Mouse (Mus musculus) layer of hippocampus, adult 2 months (tissue): ENCODE data around the gene Pou2f2. TPM values are rescaled to one million over a fixed set of nuclear protein-coding genes. Genes with fewer than 3 reads are reported as not detected.
A peak's percentile ranks its signal among the peaks of the same experiment; 100 is the strongest.

Experiments
- DNase-seq, 2 experiments: peaks; one replicate each; pipeline ENCODE4 v3.0.0; 2022; ENCODE audit warnings: low spot score in 2 of 2
- H3K27ac ChIP-seq: fragments of 200-600 bp; 2 replicates; pipeline ENCODE4 v1.8.1; 2022
- H3K4me3 ChIP-seq: fragments of 200-600 bp; 2 replicates; pipeline ENCODE4 v1.8.1; 2022; ENCODE audit warnings: mild to moderate bottlenecking
- CTCF ChIP-seq: fragments of 200-600 bp; conservative IDR thresholded peaks from 2 replicates; pipeline ENCODE4 v1.8.1; 2022; ENCODE audit warnings: antibody characterized with exemption, mild to moderate bottlenecking, moderate library complexity
- total RNA-seq, 2 experiments: library from RNA; stranded (reverse); gene quantifications; 2 replicates each; pipeline ENCODE4 v1.2.3; 2021

The Pou2f2 gene
- total RNA-seq, 2 experiments from 2014 or later: 8.2 to 8.5 TPM

GRCm38 (mm10) chr7:25181814-25182213, 2.3 kb upstream of the Pou2f2 start:
- DNase-seq: no peak

DNA sequence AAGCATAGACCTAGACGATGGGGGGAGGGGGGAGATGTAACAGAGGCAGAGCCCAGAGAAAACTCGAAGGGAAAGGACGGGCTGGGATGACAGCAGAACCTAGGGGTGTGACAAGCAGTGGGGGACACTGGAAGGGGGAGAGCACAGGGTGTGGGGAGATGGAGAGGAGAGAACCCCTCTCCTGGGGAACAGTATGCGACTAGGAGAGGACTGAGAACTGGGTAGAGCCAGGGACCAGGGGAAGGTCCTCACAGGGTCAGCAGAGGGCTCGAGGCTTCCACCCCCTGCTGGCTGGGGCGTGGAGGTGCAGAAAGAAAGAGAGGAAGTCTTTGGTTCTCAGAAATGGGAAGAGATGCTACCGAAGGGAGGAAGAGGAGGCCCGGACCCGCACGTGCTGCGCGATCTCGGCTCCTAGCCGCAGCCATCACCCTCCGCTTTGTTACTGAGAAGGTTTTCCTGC, 1.8 kb upstream of the Pou2f2 start:
- Histone ChIP-seq H3K4me3 (peak overlapping the region; percentile 36; the same call in 1 of the 2 replicates), H3K27ac (no peak overlapping the region)
- peak in 1 of 2 experiments; percentile 35 for DNase-seq
- peak; percentile 83 for TF ChIP-seq CTCF

More at GRCm38 (mm10) chr7:25181814-25182213, 2.3 kb upstream of the Pou2f2 start:
- TF ChIP-seq CTCF: no peak
- Histone ChIP-seq H3K4me3 (peak overlapping the region; percentile 36; the same call in 1 of the 2 replicates), H3K27ac (no peak overlapping the region)

DNA sequence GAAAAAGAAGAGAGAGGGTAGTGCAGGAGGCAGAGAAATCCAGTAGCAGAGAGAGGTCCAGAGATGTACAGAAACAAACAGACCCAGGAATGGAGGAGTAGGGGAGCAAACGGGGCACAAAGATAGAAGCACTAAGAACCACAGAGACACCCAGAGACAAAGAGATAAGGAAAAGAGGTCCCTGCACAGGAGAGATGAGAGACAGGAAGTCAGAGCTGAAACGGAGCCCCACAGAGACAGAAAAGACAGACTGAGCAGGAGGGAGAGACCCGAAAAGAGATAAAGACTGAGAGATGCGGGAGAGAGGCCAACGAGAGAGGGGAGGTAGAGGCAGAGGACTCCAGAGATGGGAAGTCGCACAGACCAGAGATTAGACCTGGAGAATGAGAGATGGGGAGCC, 986 bp upstream of the Pou2f2 start:
- no peak for DNase-seq
- peak overlapping the region; percentile 94; the same call in 1 of the 2 replicates for H3K27ac ChIP-seq
- TF ChIP-seq CTCF: no peak
- H3K4me3 ChIP-seq: no peak overlapping the region

GRCm38 (mm10) chr7:25178787-25179605, 530 bp downstream of the Pou2f2 start:
- Histone ChIP-seq H3K4me3 (peak overlapping the region; percentile 71), H3K27ac (peak overlapping the region; percentile 94)
- TF ChIP-seq CTCF: no peak
- peak in 1 of 2 experiments; percentile 25 for DNase-seq

GRCm38 (mm10) chr7:25178317-25178716, 1.2 kb downstream of the Pou2f2 start:
- peak in 1 of 2 experiments; percentile 21 for DNase-seq
- TF ChIP-seq CTCF: no peak
- peak overlapping the region; percentile 94 for H3K27ac ChIP-seq
- peak overlapping the region; percentile 71 for H3K4me3 ChIP-seq

DNA sequence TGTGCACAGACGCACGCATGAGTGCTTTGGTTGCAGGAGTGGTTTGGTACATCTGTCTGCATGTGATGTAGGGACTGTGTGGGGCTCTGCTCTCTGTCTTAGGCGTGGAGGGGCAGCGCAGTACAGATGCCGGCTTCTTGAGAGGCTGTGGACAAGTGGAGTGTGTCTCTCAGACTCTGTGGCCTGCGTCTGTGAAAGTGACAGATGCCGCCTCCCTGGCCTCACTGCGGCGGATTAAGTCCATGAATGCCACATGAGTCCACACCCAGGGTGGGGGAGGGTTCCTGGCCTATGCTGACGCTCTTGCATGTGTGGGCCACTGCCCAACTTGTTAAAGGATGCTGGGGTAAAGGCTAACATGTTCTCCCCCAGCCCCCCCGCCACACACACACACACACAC, 5.2 kb downstream of the Pou2f2 start:
- TF ChIP-seq CTCF: no peak
- no peak for DNase-seq
- Histone ChIP-seq H3K4me3 (no peak overlapping the region), H3K27ac (no peak overlapping the region)

DNA sequence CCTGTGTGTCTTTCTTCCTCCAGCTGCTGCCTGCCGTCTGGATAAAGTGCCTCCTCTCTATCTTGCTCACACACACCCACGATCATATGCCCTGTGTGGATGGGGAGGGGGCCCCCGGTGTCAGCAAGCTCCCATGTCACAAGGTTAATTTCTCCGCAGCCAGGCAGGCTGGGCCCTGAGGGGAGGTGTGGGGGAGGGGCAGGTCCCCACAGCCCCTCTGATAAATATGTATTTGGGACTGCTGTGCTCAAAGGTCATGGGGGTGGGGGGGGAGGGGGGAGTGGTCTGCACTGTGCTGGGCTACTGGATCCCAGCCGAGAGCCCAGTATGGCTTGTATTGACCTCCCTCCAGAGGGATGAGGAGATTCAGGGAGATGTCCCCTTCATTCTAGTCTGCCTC, 6.9 kb downstream of the Pou2f2 start:
- Histone ChIP-seq H3K4me3 (no peak overlapping the region), H3K27ac (no peak overlapping the region)
- TF ChIP-seq CTCF: no peak
- DNase-seq: no peak

DNA sequence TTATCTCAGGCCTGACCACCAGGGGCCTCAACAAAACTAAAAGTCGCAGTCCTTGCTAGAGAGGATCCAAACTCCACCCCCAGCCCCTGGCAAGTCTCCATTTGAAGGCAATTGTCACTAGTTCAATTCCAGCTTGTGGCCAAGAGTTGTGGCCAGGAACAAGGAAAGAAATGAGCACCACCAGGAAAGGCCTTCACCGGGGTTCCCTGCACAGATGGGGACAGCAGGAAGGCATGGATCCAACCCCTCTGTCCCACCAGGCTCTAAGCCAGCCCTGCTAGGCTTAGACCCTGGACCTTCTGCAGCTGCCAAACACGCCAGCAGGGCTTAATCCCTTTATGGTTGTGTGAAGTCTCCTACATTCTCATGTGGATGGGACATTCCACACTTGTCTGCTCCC, 8.9 kb downstream of the Pou2f2 start:
- TF ChIP-seq CTCF: 0 out of 2 replicates have a peak, but pooled peaks have one; percentile 4
- no peak overlapping the region for H3K4me3 ChIP-seq
- H3K27ac ChIP-seq: no peak overlapping the region
- DNase-seq: no peak

- no peak for TF ChIP-seq CTCF
- Histone ChIP-seq H3K4me3 (no peak overlapping the region), H3K27ac (no peak overlapping the region)
- no peak for DNase-seq
Measured at GRCm38 (mm10) chr7:25166106-25166505, 13.4 kb downstream of the Pou2f2 start.

DNA sequence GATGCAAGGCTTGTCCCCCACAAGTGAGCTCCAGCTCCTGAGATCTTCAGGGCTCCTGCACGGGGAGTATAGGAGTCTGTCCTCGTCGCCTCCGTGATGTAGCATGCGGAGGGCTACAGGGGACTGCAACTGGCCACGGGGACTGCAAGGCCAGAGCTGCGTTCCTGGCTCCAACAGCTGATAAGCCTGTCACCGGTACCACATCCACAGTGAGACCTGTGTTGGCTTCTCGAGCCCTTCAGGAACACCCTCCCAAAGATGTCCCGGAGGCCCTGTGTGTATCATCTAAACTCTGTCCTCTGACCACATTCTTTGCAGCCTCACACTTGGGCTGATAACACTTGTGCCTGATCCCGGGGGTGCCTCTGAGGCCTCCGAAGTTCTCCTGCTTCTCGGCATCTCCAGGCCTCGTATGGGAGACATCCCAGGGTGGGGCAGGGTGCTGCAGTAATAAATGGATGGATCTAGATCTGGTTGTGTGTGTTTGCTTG, 23.3 kb downstream of the Pou2f2 start:
- no peak for TF ChIP-seq CTCF
- Histone ChIP-seq H3K4me3 (no peak overlapping the region), H3K27ac (no peak overlapping the region)
- DNase-seq: no peak

GRCm38 (mm10) chr7:25155469-25156157, 23.9 kb downstream of the Pou2f2 start:
- H3K4me3 ChIP-seq: no peak overlapping the region
- no peak overlapping the region for H3K27ac ChIP-seq
- no peak for DNase-seq
- TF ChIP-seq CTCF: no peak

- TF ChIP-seq CTCF: no peak
- Histone ChIP-seq H3K27ac (no peak overlapping the region), H3K4me3 (no peak overlapping the region)
- DNase-seq: no peak
Measured at GRCm38 (mm10) chr7:25154648-25155047, 24.9 kb downstream of the Pou2f2 start.

DNA sequence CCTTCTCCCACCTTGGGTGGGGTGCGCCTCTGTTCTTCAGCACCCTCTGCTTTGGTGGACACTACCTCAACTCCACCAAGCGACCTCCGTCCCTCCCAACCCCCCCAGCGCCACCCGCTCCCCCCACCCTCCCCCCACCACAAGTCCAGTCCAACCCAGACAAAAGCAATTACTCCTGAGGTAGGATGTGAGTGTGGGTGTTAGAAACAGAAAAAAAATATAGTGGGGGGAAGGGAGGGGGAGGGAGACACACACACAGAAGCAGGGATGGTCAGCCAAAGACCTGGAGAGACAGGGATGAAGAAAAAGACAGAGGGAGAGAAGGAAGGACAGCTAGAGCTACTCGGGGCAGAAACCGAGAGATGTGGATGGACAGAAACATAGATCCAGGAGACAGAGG, 25.7 kb downstream of the Pou2f2 start:
- TF ChIP-seq CTCF: no peak
- no peak for DNase-seq
- no peak overlapping the region for H3K27ac ChIP-seq
- no peak overlapping the region for H3K4me3 ChIP-seq
